8 mouse cellular contexts compared by ENCODE assay signal in genomic region chrX:11629906-11630305, GRCm38 (mm10).
DNase-seq lines count a peak whose midpoint lies in the region; ATAC-seq and TF ChIP-seq lines count a peak whose summit lies in the region.

No protein-coding gene starts in this region.

- no peaks in the 10 kb centered on the region for H3K27me3 ChIP-seq in lung, embryonic 14.5 days (ENCODE audit: insufficient read depth, low read length)

- TF ChIP-seq POLR2A in embryonic fibroblast, embryonic 13.5 days (IDR thresholded peaks at IDR 0.05; ENCODE audit: low read depth, low read length), result no peak

- H3K4me1 ChIP-seq in embryonic fibroblast, embryonic 13.5 days (ENCODE audit: control insufficient read depth, insufficient read depth, low read length), result no peaks in the 10 kb centered on the region
- H3K4me1 ChIP-seq in lung, embryonic 14.5 days (ENCODE audit: insufficient read depth), result no peaks in the 10 kb centered on the region

- H3K9ac ChIP-seq in lung, embryonic 14.5 days, result no peak overlapping the region

- 29% methylated on average over 1 of the region's 1 CpGs for whole genome bisulfite sequencing in lung, embryonic 14.5 days

- no peak overlapping the region for H3K4me2 ChIP-seq in lung, embryonic 14.5 days

- no peak overlapping the region for H3K4me3 ChIP-seq in embryonic fibroblast, embryonic 13.5 days (ENCODE audit: insufficient read depth, low read length)
- H3K4me3 ChIP-seq in lung, embryonic 14.5 days (ENCODE audit: low read depth, low read length), result no peak overlapping the region

- peak; percentile 14; the same call in 1 of the 2 replicates for TF ChIP-seq CTCF in embryonic fibroblast, embryonic 13.5 days (IDR thresholded peaks at IDR 0.05; ENCODE audit: borderline replicate concordance, insufficient read depth, low read length)
- TF ChIP-seq CTCF in lung, embryonic 14.5 days (IDR thresholded peaks at IDR 0.05; ENCODE audit: low read depth), result peak; percentile 46

- no peaks in the 10 kb centered on the region for H3K9me3 ChIP-seq in lung, embryonic 14.5 days (ENCODE audit: low read depth, low read length)

- ATAC-seq in lung, embryonic 14.5 days (ENCODE audit: insufficient read depth), result no peak
- no peak for ATAC-seq in inflammation-experienced regulatory T-cells, adult 6 months

- peak; percentile 57 for DNase-seq in gastrocnemius, adult 18-20 months (ENCODE audit: low spot score)
- no peak for DNase-seq in gastrocnemius, postnatal 4 days (ENCODE audit: low spot score in 2 of 2)
- peak; percentile 25 for DNase-seq in urinary bladder, postnatal 14 days (ENCODE audit: low spot score)
- no peak for DNase-seq in urinary bladder, postnatal 25 days (ENCODE audit: low spot score)
- peak; percentile 45 for DNase-seq in lung, embryonic 14.5 days
- DNase-seq in left cerebral cortex, postnatal 25 days (ENCODE audit: low spot score in 2 of 2), result no peak

- no peaks in the 10 kb centered on the region for H3K36me3 ChIP-seq in lung, embryonic 14.5 days (ENCODE audit: insufficient read depth)

- H3K27ac ChIP-seq in embryonic fibroblast, embryonic 13.5 days (ENCODE audit: insufficient read depth, low read length), result no peak overlapping the region
- H3K27ac ChIP-seq in lung, embryonic 14.5 days (ENCODE audit: low read depth), result no peak overlapping the region

- intact Hi-C loops in left cerebral cortex, postnatal 25 days (cut with DNase I), result loop anchor here (5.0 to 10.0 kb wide), 3 partner anchors 172 to 505 kb away; no protein-coding TSS in a partner anchor

Comparison
In these comparisons a context has a peak if more than half of its experiments do, and no peak if none do; other contexts are left out.
1. DNase-seq: peak in gastrocnemius, adult 18-20 months (single experiment), urinary bladder, postnatal 14 days (single experiment) and lung, embryonic 14.5 days (single experiment); none in gastrocnemius, postnatal 4 days (0 of 2), urinary bladder, postnatal 25 days (single experiment) and left cerebral cortex, postnatal 25 days (0 of 2).